Mouse (Mus musculus) hindbrain, embryonic 12.5 days (tissue): ENCODE results near the gene Fbxl18. TPM values are rescaled to one million over a fixed set of nuclear protein-coding genes. Genes with fewer than 3 reads are reported as not detected.

Experiments
- ATAC-seq: fragments of 200-750 bp; cut with Nextera tagmentation; 2 replicates; pipeline ENCODE4 v1.8.0; 2017; ENCODE audit warnings: moderate TSS enrichment; ENCODE audit not compliant: low FRiP score
- H3K27ac ChIP-seq: fragments of 300-500 bp; sonication (generic); 2 replicates; pipeline ENCODE4 v1.5.1; 2016; ENCODE audit warnings: mild to moderate bottlenecking
- H3K27me3 ChIP-seq: fragments of 300-500 bp; sonication (generic); 2 replicates; pipeline ENCODE4 v1.6.1; 2016; ENCODE audit warnings: mild to moderate bottlenecking
- H3K36me3 ChIP-seq: fragments of 300-500 bp; sonication (generic); 2 replicates; pipeline ENCODE4 v1.6.1; 2016; ENCODE audit warnings: mild to moderate bottlenecking
- H3K4me1 ChIP-seq: fragments of 300-500 bp; sonication (generic); 2 replicates; pipeline ENCODE4 v1.6.1; 2016
- H3K4me2 ChIP-seq: fragments of 300-500 bp; sonication (generic); replicated peaks from 2 replicates; pipeline ENCODE4 v1.6.1; 2016; ENCODE audit warnings: mild to moderate bottlenecking
- H3K4me3 ChIP-seq: fragments of 300-500 bp; sonication (generic); 2 replicates; pipeline ENCODE4 v1.5.1; 2016; ENCODE audit warnings: mild to moderate bottlenecking
- H3K9ac ChIP-seq: fragments of 300-500 bp; sonication (generic); 2 replicates; pipeline ENCODE4 v1.6.1; 2016; ENCODE audit warnings: mild to moderate bottlenecking, moderate library complexity
- H3K9me3 ChIP-seq: fragments of 300-500 bp; sonication (generic); replicated peaks from 2 replicates; pipeline ENCODE4 v1.6.1; 2016; ENCODE audit warnings: mild to moderate bottlenecking
- WGBS: fragments of 180-500 bp; shearing (Covaris S2); methylation state at CpG from one replicate; pipeline ENCODE4 v1.1.7; 2016; 5-methylcytosine and 5-hydroxymethylcytosine counted together
- polyA plus RNA-seq: library from polyadenylated mRNA; unstranded; fragments of >200 nt; fragmentation: Nextera tagmentation; extraction: Ambion mirVana; gene quantifications from 2 replicates; pipeline ENCODE4 v1.2.1, GENCODE M21; 2016

Gene Fbxl18
- polyA plus RNA-seq, 1 experiment from 2014 or later = 24.6 TPM

DNA sequence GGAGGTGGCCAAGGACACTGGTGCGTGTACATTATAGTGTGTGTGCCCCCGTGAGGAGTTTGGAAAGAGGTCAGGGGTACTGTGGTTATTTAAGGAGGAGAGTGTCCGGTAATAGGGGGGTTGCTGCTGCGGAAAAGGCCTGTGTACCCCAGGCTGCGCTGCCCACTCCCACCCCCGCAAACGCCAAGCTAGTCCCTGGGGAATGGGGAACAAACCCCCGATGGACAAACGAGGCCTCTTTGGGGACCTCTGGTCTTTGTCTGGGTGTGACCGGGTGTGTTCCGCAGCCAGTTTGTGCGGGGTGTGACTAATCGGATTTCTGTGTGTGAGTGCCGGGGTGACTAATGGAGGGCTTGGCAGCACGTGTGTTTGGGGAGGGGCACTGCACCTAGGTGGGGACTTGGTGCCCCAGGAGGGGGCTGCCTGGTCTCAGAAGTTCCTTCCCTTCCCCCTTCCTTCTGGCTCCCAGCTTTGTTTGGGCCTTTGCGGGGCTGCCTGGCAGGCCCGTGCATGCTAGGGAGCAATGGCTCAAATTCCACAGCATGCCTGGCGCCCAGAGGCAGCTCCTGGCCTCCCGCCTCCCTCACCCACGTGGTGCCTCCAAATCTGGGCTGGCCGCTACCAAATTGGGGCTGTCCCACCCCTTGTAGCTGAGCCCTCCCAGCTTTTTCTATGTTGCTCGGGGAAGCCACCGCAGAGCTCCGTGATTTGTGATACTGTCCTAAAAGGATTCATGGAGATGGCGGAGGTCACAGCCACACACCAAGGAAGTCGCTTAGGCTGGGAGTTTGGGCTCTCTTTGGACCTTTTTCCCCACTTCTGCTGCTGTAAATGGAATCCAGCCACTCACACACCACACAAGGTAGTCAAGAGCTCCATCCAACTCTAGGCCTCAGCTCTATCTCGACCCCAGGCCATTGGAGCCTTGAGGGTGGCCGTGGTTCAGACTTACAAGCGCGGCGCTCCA is 71.8 kb downstream of the Fbxl18 start:
- Histone ChIP-seq H3K9me3 (no peaks in the 10 kb centered on the region), H3K4me2 (peak overlapping the region; percentile 88), H3K27ac (peak overlapping the region; percentile 100), H3K4me3 (peak overlapping the region; percentile 85), H3K9ac (peak overlapping the region; percentile 99), H3K4me1 (peaks cover 38% of the 10 kb centered on the region), H3K36me3 (no peaks in the 10 kb centered on the region), H3K27me3 (no peaks in the 10 kb centered on the region)
- WGBS = 3% methylated on average over 31 of the region's 31 CpGs
- peak; percentile 40 for ATAC-seq

- Histone ChIP-seq H3K27ac (peak overlapping the region; percentile 100), H3K4me1 (peaks cover 38% of the 10 kb centered on the region), H3K4me2 (peak overlapping the region; percentile 88), H3K9ac (peak overlapping the region; percentile 99), H3K9me3 (no peaks in the 10 kb centered on the region), H3K27me3 (no peaks in the 10 kb centered on the region), H3K4me3 (peak overlapping the region; percentile 85), H3K36me3 (no peaks in the 10 kb centered on the region)
- ATAC-seq = no peak
- under 1% methylated on average over 36 of the region's 36 CpGs for WGBS
These were observed 72.7 kb downstream of the Fbxl18 start for GRCm38 (mm10) chr5:142822286-142823095.

GRCm38 (mm10) chr5:142821974-142822285 is 73.3 kb downstream of the Fbxl18 start:
- Histone ChIP-seq H3K36me3 (no peaks in the 10 kb centered on the region), H3K4me1 (peaks cover 38% of the 10 kb centered on the region), H3K4me3 (peak overlapping the region; percentile 85), H3K27ac (peak overlapping the region; percentile 100), H3K4me2 (peak overlapping the region; percentile 88), H3K9me3 (no peaks in the 10 kb centered on the region), H3K27me3 (no peaks in the 10 kb centered on the region), H3K9ac (peak overlapping the region; percentile 99)
- no peak for ATAC-seq
- WGBS = 0% methylated on average over 9 of the region's 9 CpGs

DNA sequence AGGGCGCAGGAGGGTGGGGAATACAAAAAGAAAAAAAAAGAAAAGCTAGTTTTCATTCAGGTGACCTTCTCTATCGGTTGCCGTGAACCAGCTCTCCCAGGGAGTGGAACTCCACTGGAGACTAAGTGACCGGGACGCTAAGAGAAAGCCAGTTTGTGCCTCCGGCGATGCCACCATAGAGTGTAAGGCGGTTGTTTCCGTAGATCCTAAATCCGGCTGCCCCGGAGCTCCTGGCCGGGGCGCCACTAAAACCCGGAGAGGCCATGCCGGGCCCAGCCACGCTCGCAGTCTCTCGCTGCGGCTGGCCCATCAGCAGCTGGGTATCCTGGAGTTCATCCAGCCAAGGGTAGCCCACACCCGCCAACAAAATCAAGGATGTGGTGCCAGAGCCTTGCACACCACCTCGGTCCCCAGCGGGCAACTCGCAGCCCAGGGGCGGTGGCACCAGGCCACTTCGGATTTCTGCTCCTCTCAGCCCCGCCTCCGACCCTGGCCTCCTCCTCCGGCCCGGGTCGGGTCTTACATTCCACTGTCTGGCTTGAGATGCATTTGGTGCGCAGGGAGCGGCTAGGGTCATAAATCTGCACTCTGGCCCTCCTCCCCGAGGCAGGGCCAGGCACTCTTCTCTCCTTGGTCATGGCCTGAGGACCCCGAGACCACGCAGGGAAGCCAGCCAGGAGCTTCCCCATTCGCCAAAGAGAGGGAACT is 73.8 kb downstream of the Fbxl18 start:
- Histone ChIP-seq H3K27me3 (no peaks in the 10 kb centered on the region), H3K9me3 (no peaks in the 10 kb centered on the region), H3K4me1 (peaks cover 38% of the 10 kb centered on the region), H3K4me3 (peak overlapping the region; percentile 85), H3K9ac (peak overlapping the region; percentile 99), H3K4me2 (peak overlapping the region; percentile 88), H3K27ac (peak overlapping the region; percentile 100), H3K36me3 (no peaks in the 10 kb centered on the region)
- under 1% methylated on average over 36 of the region's 36 CpGs for WGBS
- no peak; the same call in 1 of the 2 replicates for ATAC-seq

GRCm38 (mm10) chr5:142820276-142821265 is 74.7 kb downstream of the Fbxl18 start:
- Histone ChIP-seq H3K9me3 (no peaks in the 10 kb centered on the region), H3K4me3 (peak overlapping the region; percentile 85), H3K9ac (peak overlapping the region; percentile 99), H3K4me1 (peaks cover 33% of the 10 kb centered on the region), H3K36me3 (no peaks in the 10 kb centered on the region), H3K27me3 (no peaks in the 10 kb centered on the region), H3K27ac (peak overlapping the region; percentile 100), H3K4me2 (peak overlapping the region; percentile 88)
- 0% methylated on average over 53 of the region's 53 CpGs for WGBS
- no peak for ATAC-seq

DNA sequence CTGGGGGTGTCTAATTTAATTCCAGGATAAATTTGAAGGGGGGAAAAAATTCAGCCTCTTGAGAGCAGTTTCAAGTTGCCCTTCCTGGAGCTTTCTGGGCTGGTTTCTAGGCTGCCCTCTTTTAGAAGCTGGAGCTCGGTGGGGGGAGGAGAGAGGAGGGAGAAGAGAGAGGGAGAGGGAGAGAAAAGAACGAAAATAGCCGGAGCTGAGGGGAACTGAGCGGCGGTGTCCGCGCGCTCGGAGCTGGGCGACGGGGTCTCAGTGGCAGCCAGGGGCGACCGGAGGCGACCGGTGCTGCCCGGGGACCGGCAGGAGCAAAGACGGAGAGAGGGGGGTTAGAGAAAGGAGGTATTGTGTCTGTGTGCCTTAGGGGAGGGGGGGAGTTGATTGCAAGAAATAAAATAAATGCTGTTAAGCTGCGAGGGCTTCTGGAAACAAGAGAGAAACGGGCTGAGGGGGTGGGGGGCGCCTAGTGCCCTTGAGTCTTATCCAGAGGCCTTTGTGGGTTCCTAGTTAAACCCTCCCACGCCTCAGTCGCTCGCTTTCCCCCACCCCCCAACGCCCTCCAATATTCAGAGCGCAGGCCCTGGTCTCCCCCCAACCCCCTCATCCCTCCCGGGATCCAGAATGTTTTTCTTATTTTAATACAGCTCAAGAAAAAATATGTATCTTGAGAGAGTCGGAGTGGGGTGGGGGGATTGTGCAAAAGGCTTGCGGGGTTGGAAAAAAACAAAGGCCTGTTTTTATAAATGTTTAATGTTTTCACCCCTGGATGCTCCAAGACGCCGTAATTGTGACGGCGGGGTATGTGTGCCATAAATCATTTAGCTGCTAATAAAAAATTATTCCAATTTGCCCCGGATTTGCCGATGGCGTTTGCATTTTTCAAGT is 75.6 kb downstream of the Fbxl18 start:
- Histone ChIP-seq H3K4me2 (peak overlapping the region; percentile 88), H3K36me3 (no peaks in the 10 kb centered on the region), H3K4me3 (peak overlapping the region; percentile 85), H3K27me3 (no peaks in the 10 kb centered on the region), H3K4me1 (peaks cover 25% of the 10 kb centered on the region), H3K27ac (peak overlapping the region; percentile 100), H3K9ac (peak overlapping the region; percentile 99), H3K9me3 (no peaks in the 10 kb centered on the region)
- ATAC-seq = peak; percentile 37; the same call in 1 of the 2 replicates
- WGBS = under 1% methylated on average over 35 of the region's 36 CpGs

DNA sequence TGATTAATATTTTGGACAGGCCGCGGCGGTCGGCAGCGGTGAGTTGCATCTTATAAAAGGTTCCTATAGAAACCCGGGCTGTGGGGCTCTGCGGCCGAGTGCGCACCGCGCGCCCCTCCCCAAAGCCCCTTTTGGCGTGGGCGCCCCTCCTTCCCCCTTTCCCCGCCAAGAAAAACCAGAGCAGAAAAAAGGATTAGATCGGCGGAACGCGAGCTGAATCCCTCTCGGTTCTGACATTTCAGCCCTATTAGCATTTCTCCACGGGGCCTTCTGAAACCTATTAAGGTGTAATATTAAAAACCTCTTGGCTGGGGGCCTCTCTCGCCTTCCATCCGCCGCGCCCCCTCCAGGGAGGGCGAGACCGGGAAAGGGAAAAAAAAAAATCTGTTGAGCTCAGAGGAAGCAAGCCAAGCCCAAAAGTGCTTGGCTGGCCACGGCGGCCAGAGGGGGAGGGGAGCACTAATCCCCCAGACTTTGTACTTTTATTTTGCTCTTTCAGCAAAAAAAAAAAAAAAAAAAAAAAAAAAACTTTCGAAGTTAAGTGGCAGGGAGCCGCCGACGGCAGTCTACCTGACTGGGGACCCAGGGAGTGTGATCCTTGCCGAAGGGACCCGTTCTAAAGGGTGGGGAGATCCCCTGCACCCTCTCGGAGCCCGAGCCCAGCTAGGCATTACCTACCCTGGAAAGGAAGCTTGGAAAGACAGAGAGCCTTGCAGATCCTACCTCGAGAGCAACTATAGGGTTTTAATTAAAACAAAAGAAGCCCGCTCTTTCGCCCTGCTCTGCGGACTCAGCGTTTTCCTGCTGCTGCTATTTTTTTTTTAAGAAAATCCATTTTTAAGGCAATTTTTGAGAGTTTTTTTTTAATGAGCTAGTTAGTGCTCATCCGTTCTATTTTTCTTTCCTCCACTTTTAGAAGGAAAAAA is 76.5 kb downstream of the Fbxl18 start:
- Histone ChIP-seq H3K9ac (peak overlapping the region; percentile 99), H3K4me3 (peak overlapping the region; percentile 85), H3K9me3 (no peaks in the 10 kb centered on the region), H3K4me1 (peaks cover 16% of the 10 kb centered on the region), H3K27ac (peak overlapping the region; percentile 100), H3K36me3 (no peaks in the 10 kb centered on the region), H3K4me2 (peak overlapping the region; percentile 88), H3K27me3 (no peaks in the 10 kb centered on the region)
- no peak for ATAC-seq
- WGBS = under 1% methylated on average over 43 of the region's 43 CpGs

- peak; percentile 76 for ATAC-seq
- H3K9me3 ChIP-seq = no peaks in the 10 kb centered on the region
- WGBS = under 1% methylated on average over 55 of the region's 56 CpGs
- H3K27ac ChIP-seq = peak within 1 kb of the TSS; percentile 100
- peak within 1 kb of the TSS; percentile 100 for H3K9ac ChIP-seq
- H3K4me3 ChIP-seq = peak within 1 kb of the TSS; percentile 85
- peak within 1 kb of the TSS; percentile 94 for H3K4me2 ChIP-seq
- peaks cover 13% of the 10 kb centered on the region for H3K4me1 ChIP-seq
- no peaks in the 10 kb centered on the region for H3K36me3 ChIP-seq
- H3K27me3 ChIP-seq = no peaks in the 10 kb centered on the region
These were observed 77.4 kb downstream of the Fbxl18 start, which contains the start of gene Tnrc18 for GRCm38 (mm10) chr5:142817524-142818434. Gene Tnrc18 (minus strand): TSS chr5:142817662.
